Mouse (Mus musculus): ENCODE data around the gene Tbc1d14. TPM values are rescaled to one million over a fixed set of nuclear protein-coding genes. Genes with fewer than 3 reads are reported as not detected.

Tbc1d14 gene
- total and polyA plus RNA-seq, 2 experiments, result 5.4 to 8.4 TPM

DNA sequence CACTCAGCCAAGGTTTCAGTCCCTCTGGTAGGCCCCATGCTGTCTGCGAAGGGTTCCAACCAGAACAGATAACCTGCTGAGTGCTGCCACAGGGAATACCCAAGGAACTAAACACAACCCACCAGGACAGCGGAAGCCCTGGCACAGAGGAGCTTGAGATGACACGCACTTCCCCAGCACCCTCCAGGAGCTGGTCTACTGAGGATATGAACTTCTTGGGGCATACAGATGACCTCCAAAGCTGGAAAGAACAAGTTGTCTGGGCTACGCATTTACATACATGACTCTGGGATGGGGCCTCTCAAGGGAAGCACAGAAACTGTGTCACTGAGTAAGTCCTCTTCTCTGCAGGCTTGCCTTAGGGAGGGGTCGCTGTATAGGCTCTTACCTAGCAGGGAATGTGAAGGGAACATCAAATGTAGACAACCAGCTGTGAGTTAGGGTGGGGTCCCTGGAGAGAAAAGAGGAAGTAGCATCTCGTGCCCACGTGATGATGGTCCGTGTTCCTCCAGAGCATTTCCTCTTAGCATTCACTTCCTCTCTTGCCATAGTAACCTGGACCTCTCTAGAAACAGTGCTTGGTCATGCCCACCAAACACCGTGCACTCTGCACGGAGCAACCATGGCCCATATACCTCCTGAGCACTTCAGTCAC, 30.2 kb downstream of the Tbc1d14 start:
- H3K9ac ChIP-seq (ENCODE audit: low read depth, low read length), result no peak overlapping the region
- peak; percentile 44 for DNase-seq (ENCODE audit: extremely low read depth, low read depth, low spot score)
- 84% methylated on average over 10 of the region's 10 CpGs for WGBS

DNA sequence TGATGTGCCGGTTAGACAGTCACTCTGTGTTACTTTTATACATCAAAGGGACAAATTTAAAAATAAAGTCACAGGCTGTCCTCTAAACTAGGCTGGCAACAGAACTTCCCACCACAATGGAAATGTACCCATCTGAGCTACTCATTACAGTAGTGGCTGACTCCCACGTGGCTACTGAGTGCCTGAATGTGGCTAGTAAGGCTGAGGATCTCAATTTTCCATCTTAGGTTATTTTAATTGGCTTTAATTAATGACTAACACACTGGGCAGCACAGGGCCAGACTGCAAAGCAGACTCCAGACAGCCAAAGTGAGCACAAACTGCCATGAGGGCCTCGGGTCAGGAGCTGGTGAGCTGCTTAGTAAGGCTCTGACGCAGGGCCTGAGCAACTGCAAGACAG, 31.6 kb downstream of the Tbc1d14 start:
- DNase-seq (ENCODE audit: extremely low read depth, low read depth, low spot score), result no peak
- WGBS, result 88% methylated on average over 4 of the region's 4 CpGs
- Histone ChIP-seq H3K9ac (ENCODE audit: low read depth, low read length) (no peak overlapping the region), H3K4me3 (ENCODE audit: insufficient read depth, low read depth, low read length) (no peak overlapping the region), H3K36me3 (ENCODE audit: control insufficient read depth, insufficient read depth, low read length) (no peaks in the 10 kb centered on the region), H3K4me1 (ENCODE audit: control insufficient read depth, insufficient read depth, low read length) (peaks cover 23% of the 10 kb centered on the region), H3K27me3 (ENCODE audit: control insufficient read depth, insufficient read depth, low read length) (no peaks in the 10 kb centered on the region), H3K27ac (replicated peaks; ENCODE audit: insufficient read depth, low read depth, low read length) (no peak overlapping the region), H3K79me2 (ENCODE audit: control insufficient read depth, insufficient read depth, low read length) (peaks cover 28% of the 10 kb centered on the region; the same call in 1 of the 2 replicates)
- no peak for TF ChIP-seq CTCF (IDR thresholded peaks at IDR 0.05; ENCODE audit: low read depth, low read length)
- no peak for TF ChIP-seq POLR2A (IDR thresholded peaks at IDR 0.05; ENCODE audit: extremely low read depth, insufficient read depth, low read length)

More for the DNA sequence above, 30.2 kb downstream of the Tbc1d14 start:
- TF ChIP-seq POLR2A (IDR thresholded peaks at IDR 0.05; ENCODE audit: extremely low read depth, insufficient read depth, low read length) (no peak), CTCF (IDR thresholded peaks at IDR 0.05; ENCODE audit: low read depth, low read length) (no peak)
- peaks cover 31% of the 10 kb centered on the region; the same call in 1 of the 2 replicates for H3K79me2 ChIP-seq (ENCODE audit: control insufficient read depth, insufficient read depth, low read length)
- peaks cover 25% of the 10 kb centered on the region for H3K4me1 ChIP-seq (ENCODE audit: control insufficient read depth, insufficient read depth, low read length)
- no peak overlapping the region for H3K4me3 ChIP-seq (ENCODE audit: insufficient read depth, low read depth, low read length)
- peak overlapping the region; percentile 20; the same call in 1 of the 2 replicates for H3K27ac ChIP-seq (replicated peaks; ENCODE audit: insufficient read depth, low read depth, low read length)
- H3K36me3 ChIP-seq (ENCODE audit: control insufficient read depth, insufficient read depth, low read length), result no peaks in the 10 kb centered on the region
- H3K27me3 ChIP-seq (ENCODE audit: control insufficient read depth, insufficient read depth, low read length), result no peaks in the 10 kb centered on the region

DNA sequence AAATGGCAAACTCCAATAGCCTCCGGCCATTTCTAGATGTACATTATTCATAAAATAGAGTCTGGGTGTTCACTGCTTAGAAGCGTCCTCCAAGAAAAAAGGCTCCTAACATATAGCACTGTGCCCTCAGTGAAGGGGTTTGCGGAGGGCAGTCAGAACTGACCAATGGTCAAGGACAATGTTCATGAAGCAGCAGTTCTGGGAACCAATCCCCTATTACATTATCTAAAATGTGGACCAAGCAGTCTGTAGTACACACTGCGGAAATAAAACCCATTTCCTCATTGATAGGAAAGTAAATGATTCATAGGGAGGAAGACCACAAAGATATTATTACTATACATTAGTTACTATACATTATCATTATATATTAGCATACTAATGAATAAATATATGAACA, 32.6 kb downstream of the Tbc1d14 start:
- Histone ChIP-seq H3K79me2 (ENCODE audit: control insufficient read depth, insufficient read depth, low read length) (peaks cover 32% of the 10 kb centered on the region; the same call in 1 of the 2 replicates), H3K4me1 (ENCODE audit: control insufficient read depth, insufficient read depth, low read length) (peaks cover 23% of the 10 kb centered on the region), H3K9ac (ENCODE audit: low read depth, low read length) (no peak overlapping the region), H3K36me3 (ENCODE audit: control insufficient read depth, insufficient read depth, low read length) (no peaks in the 10 kb centered on the region), H3K27ac (replicated peaks; ENCODE audit: insufficient read depth, low read depth, low read length) (peak overlapping the region; percentile 48; the same call in 1 of the 2 replicates), H3K4me3 (ENCODE audit: insufficient read depth, low read depth, low read length) (no peak overlapping the region), H3K27me3 (ENCODE audit: control insufficient read depth, insufficient read depth, low read length) (no peaks in the 10 kb centered on the region)
- DNase-seq (ENCODE audit: extremely low read depth, low read depth, low spot score), result no peak
- TF ChIP-seq POLR2A (IDR thresholded peaks at IDR 0.05; ENCODE audit: extremely low read depth, insufficient read depth, low read length), result no peak
- TF ChIP-seq CTCF (IDR thresholded peaks at IDR 0.05; ENCODE audit: low read depth, low read length), result no peak
- WGBS, result 79% methylated on average over 4 of the region's 4 CpGs

DNA sequence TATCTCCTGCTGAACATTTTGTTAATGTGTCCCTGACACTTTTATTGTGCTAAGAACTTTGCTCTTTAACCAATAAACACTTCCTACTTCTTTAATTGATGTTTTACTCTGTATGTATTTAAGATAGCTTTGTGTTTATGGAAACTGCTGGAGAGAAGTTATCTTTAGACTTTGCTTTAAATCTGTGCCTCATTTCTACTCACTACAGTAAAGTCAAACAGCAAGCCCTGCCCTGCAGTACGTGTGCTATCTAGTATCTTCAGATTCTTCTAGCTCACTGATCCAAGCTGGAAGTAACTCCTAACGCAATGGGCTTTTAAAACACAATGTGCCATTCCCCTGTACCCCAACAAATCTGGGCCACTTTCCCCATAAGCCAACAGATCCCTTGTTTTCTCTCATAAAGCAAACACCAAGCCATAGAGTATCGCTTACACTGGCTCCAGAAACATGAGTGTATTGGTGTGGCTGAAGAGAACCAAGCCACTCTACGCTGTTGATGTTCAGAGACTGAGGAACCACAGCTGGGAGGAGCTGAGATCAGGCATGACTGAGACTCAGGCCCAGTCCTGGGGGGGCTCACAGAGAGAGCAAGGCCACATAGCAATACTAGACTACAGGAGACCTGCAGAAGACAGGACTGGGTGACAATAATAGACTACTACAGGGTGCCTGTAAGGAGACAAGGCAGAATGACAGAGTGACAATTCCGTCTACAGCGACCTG, 33.4 kb downstream of the Tbc1d14 start:
- H3K79me2 ChIP-seq (ENCODE audit: control insufficient read depth, insufficient read depth, low read length), result peaks cover 28% of the 10 kb centered on the region; the same call in 1 of the 2 replicates
- H3K27me3 ChIP-seq (ENCODE audit: control insufficient read depth, insufficient read depth, low read length), result no peaks in the 10 kb centered on the region
- peaks cover 23% of the 10 kb centered on the region for H3K4me1 ChIP-seq (ENCODE audit: control insufficient read depth, insufficient read depth, low read length)
- no peak for TF ChIP-seq CTCF (IDR thresholded peaks at IDR 0.05; ENCODE audit: low read depth, low read length)
- TF ChIP-seq POLR2A (IDR thresholded peaks at IDR 0.05; ENCODE audit: extremely low read depth, insufficient read depth, low read length), result no peak
- peak; percentile 45 for DNase-seq (ENCODE audit: extremely low read depth, low read depth, low spot score)
- no peak overlapping the region for H3K4me3 ChIP-seq (ENCODE audit: insufficient read depth, low read depth, low read length)
- peak overlapping the region; percentile 48 for H3K27ac ChIP-seq (replicated peaks; ENCODE audit: insufficient read depth, low read depth, low read length)
- no peak overlapping the region; the same call in 1 of the 2 replicates for H3K9ac ChIP-seq (ENCODE audit: low read depth, low read length)
- no peaks in the 10 kb centered on the region for H3K36me3 ChIP-seq (ENCODE audit: control insufficient read depth, insufficient read depth, low read length)
- WGBS, result 59% methylated on average over 6 of the region's 6 CpGs

DNA sequence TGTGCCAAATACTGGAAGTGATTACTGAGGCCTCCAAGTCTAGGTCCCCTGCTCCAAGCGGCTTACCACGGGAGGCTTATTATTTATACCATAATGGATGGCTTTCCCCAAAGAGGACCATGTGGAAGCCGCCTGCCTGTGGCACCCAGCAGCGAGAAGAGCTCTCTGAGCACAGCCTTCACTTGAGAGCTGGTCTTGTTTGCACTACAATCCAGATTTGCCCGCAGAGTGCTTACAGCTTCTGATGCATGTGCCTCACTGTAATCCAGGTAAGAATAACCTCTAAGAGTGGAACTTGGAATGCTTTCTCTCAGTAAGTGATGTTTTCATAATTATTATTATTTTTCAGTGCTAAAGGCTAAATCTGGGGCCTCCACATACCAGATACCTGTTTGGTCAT, 34.0 kb downstream of the Tbc1d14 start:
- peaks cover 23% of the 10 kb centered on the region; the same call in 1 of the 2 replicates for H3K79me2 ChIP-seq (ENCODE audit: control insufficient read depth, insufficient read depth, low read length)

More for the DNA sequence above, 34.0 kb downstream of the Tbc1d14 start:
- Histone ChIP-seq H3K4me3 (ENCODE audit: insufficient read depth, low read depth, low read length) (no peak overlapping the region), H3K27me3 (ENCODE audit: control insufficient read depth, insufficient read depth, low read length) (no peaks in the 10 kb centered on the region), H3K27ac (replicated peaks; ENCODE audit: insufficient read depth, low read depth, low read length) (peak overlapping the region; percentile 55), H3K4me1 (ENCODE audit: control insufficient read depth, insufficient read depth, low read length) (peaks cover 23% of the 10 kb centered on the region), H3K9ac (ENCODE audit: low read depth, low read length) (no peak overlapping the region), H3K36me3 (ENCODE audit: control insufficient read depth, insufficient read depth, low read length) (no peaks in the 10 kb centered on the region)
- no peak for TF ChIP-seq POLR2A (IDR thresholded peaks at IDR 0.05; ENCODE audit: extremely low read depth, insufficient read depth, low read length)
- TF ChIP-seq CTCF (IDR thresholded peaks at IDR 0.05; ENCODE audit: low read depth, low read length), result no peak
- 77% methylated on average over 5 of the region's 5 CpGs for WGBS
- DNase-seq (ENCODE audit: extremely low read depth, low read depth, low spot score), result no peak
